Mouse (Mus musculus): ENCODE measurements around the gene Bcl2l1.

- TF ChIP-seq CTCF (IDR thresholded peaks at IDR 0.05; ENCODE audit: borderline replicate concordance, insufficient read depth, low read depth, low read length) (no peak), POLR2A (IDR thresholded peaks at IDR 0.05; ENCODE audit: borderline replicate concordance, insufficient read depth, low read length) (no peak)
These were observed 67.1 kb downstream of the Bcl2l1 start for GRCm38 (mm10) chr2:152764172-152765044.
